Mouse (Mus musculus) liver, embryonic 11.5 days (tissue): ENCODE results near the gene Rtn4. TPM values are rescaled to one million over a fixed set of nuclear protein-coding genes. Genes with fewer than 3 reads are reported as not detected.
"Not testable (repeated sequence)": the region's sequence is repeated elsewhere in the genome, so short reads cannot be mapped to it uniquely, and the experiment has no call there.

Source experiments
- ATAC-seq: fragments of 200-750 bp; cut with Nextera tagmentation; replicated peaks from 2 replicates; pipeline ENCODE4 v1.8.0; 2017; ENCODE audit warnings: moderate number of reproducible peaks, mild to moderate bottlenecking, moderate TSS enrichment, moderate library complexity; ENCODE audit not compliant: low FRiP score
- DNase-seq: peaks from one replicate; pipeline ENCODE4 v3.0.0-alpha.2; 2017; ENCODE audit warnings: low spot score
- H3K27ac ChIP-seq: fragments of 300-500 bp; sonication (generic); 2 replicates; pipeline ENCODE4 v1.5.1; 2014; ENCODE audit warnings: mild to moderate bottlenecking, low read depth, low read length, control low read depth
- H3K27me3 ChIP-seq: fragments of 300-500 bp; sonication (generic); replicated peaks from 2 replicates; pipeline ENCODE4 v1.6.1; 2014; ENCODE audit warnings: low read length, mixed read lengths; ENCODE audit not compliant: control insufficient read depth, insufficient read depth
- H3K36me3 ChIP-seq: fragments of 300-500 bp; sonication (generic); 2 replicates; pipeline ENCODE4 v1.6.1; 2014; ENCODE audit warnings: mild to moderate bottlenecking, low read length, moderate library complexity, mixed read lengths; ENCODE audit not compliant: control insufficient read depth, insufficient read depth
- H3K4me1 ChIP-seq: fragments of 300-500 bp; sonication (generic); replicated peaks from 2 replicates; pipeline ENCODE4 v1.6.1; 2014; ENCODE audit warnings: low read length, mixed read lengths; ENCODE audit not compliant: control insufficient read depth, insufficient read depth
- H3K4me2 ChIP-seq: fragments of 300-500 bp; sonication (generic); 2 replicates; pipeline ENCODE4 v1.6.1; 2014; ENCODE audit warnings: mild to moderate bottlenecking, control low read depth, moderate library complexity
- H3K4me3 ChIP-seq: fragments of 300-500 bp; sonication (generic); 2 replicates; pipeline ENCODE4 v1.5.1; 2014; ENCODE audit warnings: low read depth, low read length, control low read depth
- H3K9ac ChIP-seq: fragments of 300-500 bp; sonication (generic); 2 replicates; pipeline ENCODE4 v1.6.1; 2014; ENCODE audit warnings: low read depth, low read length, control low read depth
- H3K9me3 ChIP-seq: fragments of 300-500 bp; sonication (generic); 2 replicates; pipeline ENCODE4 v1.6.1; 2016; ENCODE audit warnings: low read length, inconsistent platforms, mixed read lengths; ENCODE audit not compliant: control insufficient read depth
- WGBS: fragments of 180-500 bp; shearing (Covaris S2); extraction: QIAGEN DNeasy Blood & Tissue Kit; methylation state at CpG from one replicate; pipeline ENCODE4 v1.1.7; 2014; 5-methylcytosine and 5-hydroxymethylcytosine counted together
- polyA plus RNA-seq: library from polyadenylated mRNA; unstranded; fragments of >200 nt; fragmentation: Nextera tagmentation; extraction: Ambion mirVana; gene quantifications from 2 replicates; pipeline ENCODE4 v1.2.1, GENCODE M21; 2014

Rtn4 gene
- polyA plus RNA-seq, 1 experiment from 2014 or later: 23.4 TPM

DNA sequence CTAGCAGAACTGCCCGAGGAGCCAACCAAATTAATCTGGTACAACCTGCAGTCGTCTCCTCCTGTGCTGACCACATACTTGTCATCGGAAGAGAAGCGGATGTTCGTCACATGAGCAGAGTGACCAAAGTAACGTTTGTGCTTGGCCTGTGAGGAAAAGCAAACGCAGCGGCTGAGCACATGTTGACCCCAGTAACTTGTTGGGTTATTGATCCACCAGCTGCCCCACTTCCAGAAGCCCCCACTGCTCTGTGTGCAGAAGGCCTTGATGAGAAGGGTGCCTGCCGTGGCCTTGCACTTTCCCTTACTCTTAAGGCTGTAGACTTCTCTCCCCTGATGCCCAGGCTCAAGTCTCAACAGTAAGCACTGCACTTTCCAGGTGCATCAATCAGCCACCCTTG, 53.5 kb downstream of the Rtn4 start:
- no peak overlapping the region for H3K27ac ChIP-seq
- WGBS: 85% methylated on average over 9 of the region's 9 CpGs
- no peak for DNase-seq
- peak; percentile 26; the same call in 1 of the 2 replicates for ATAC-seq
- H3K4me1 ChIP-seq: no peaks in the 10 kb centered on the region
- H3K9ac ChIP-seq: no peak overlapping the region
- H3K27me3 ChIP-seq: no peaks in the 10 kb centered on the region
- H3K4me2 ChIP-seq: no peak overlapping the region
- H3K4me3 ChIP-seq: no peak overlapping the region
- peaks cover 10% of the 10 kb centered on the region for H3K36me3 ChIP-seq
- H3K9me3 ChIP-seq: no peaks in the 10 kb centered on the region

DNA sequence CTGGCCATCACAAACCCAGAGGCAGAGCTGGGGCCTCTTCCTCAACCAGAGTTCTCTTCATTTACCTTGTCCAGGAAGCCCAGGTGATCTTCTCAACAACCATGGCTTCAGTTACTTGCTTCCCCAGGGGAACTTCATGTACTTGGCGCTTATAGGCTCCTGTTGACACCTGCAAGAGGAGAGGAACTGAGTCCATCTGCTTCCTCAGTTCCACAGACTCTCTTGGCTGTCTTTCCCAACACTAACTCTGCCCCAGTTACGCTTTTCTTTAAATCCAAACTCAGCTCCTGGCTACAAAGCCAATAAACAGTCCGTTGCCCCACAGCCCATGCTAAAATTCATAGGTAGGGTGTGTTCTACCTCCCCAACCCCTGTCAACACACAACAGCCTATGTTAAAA, 54.6 kb downstream of the Rtn4 start:
- no peak overlapping the region for H3K27ac ChIP-seq
- no peaks in the 10 kb centered on the region for H3K4me1 ChIP-seq
- ATAC-seq (no peak), DNase-seq (no peak)
- H3K4me2 ChIP-seq: no peak overlapping the region
- no peak overlapping the region for H3K9ac ChIP-seq
- no peaks in the 10 kb centered on the region for H3K27me3 ChIP-seq
- no peak overlapping the region for H3K4me3 ChIP-seq
- H3K9me3 ChIP-seq: no peaks in the 10 kb centered on the region
- WGBS: 87% methylated on average over 3 of the region's 3 CpGs
- H3K36me3 ChIP-seq: peaks cover 5% of the 10 kb centered on the region; the same call in 1 of the 2 replicates

DNA sequence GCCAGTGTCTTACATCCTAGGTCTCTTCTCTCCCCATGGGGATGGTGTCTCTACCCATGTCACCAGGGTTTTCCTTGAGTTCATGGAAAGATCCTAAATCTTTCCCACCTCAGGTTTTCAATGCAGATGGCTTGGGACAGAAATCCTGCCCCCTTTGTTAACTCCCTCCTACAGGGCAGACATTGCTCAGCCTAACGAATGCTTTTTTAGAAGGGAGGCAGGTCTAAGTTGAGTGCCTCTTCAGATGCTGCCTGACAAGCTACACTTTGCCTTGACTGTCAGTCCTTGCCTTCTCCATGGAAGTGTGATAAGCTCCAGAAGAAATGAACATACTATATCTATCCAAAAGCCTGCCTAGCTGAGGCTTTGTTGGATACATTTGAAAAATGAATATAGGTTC, 55.1 kb downstream of the Rtn4 start:
- H3K4me2 ChIP-seq: no peak overlapping the region
- DNase-seq: no peak
- H3K4me3 ChIP-seq: no peak overlapping the region
- H3K27ac ChIP-seq: no peak overlapping the region
- no peaks in the 10 kb centered on the region for H3K27me3 ChIP-seq
- H3K9me3 ChIP-seq: no peaks in the 10 kb centered on the region
- 82% methylated on average over 1 of the region's 1 CpGs for WGBS
- no peak overlapping the region for H3K9ac ChIP-seq
- H3K4me1 ChIP-seq: no peaks in the 10 kb centered on the region
- no peak for ATAC-seq
- peaks cover 5% of the 10 kb centered on the region; the same call in 1 of the 2 replicates for H3K36me3 ChIP-seq

DNA sequence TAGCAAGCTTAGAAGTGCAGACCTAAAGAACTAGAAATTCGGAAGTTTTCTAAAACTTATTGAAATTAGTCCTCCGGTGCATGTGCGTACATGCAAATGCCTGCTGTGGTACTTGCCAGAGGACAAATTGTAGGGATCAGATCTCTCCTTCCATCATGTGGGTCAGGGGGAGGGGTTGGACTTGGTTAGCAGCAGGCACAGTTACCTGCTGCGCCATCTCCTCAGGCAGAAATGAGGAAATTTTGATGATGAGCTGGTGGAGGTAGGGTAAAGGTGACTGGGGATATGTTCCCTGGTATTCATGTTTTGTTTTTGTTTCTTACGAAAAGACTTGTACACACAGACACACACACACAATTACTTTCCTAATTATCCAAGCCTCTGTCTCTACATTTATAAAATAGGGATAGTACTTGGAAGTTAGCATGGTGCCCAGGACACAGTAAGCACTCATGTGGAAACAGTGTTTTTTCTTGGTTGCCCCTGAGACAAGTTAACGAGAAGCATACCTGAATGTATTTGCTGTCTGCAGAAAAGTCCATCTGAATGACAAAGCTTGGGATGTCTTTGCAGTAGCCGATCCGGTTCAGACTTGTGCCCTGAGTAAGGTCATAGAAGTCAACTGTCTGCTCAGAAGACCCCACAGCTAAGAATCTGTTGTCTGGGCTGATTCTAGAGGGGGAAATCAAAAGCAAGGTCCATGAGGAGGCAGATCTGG, 56.2 kb downstream of the Rtn4 start:
- no peak overlapping the region for H3K4me3 ChIP-seq
- WGBS: 93% methylated on average over 8 of the region's 8 CpGs
- no peaks in the 10 kb centered on the region for H3K4me1 ChIP-seq
- DNase-seq (no peak), ATAC-seq (no peak)
- no peaks in the 10 kb centered on the region for H3K27me3 ChIP-seq
- peaks cover 3% of the 10 kb centered on the region; the same call in 1 of the 2 replicates for H3K36me3 ChIP-seq
- no peak overlapping the region for H3K9ac ChIP-seq
- no peak overlapping the region for H3K4me2 ChIP-seq
- no peaks in the 10 kb centered on the region for H3K9me3 ChIP-seq
- H3K27ac ChIP-seq: no peak overlapping the region

DNA sequence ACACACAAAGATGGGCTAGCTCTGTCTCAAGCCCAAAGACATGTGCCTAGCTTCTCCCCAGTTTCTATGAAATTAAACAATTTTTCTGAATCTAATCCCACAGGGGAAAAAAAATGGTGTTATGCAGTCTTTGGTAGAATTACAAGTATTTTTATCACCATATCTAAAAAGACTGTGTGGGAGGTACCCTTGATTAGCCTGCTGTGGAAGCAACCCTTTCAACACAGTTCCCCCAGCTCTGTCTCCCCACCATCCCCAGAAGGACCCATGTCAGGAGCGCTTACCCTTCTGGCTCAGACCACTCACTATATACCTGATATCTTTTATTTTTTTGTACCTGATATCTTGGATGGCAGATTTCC, 56.7 kb downstream of the Rtn4 start:
- ATAC-seq (no peak), DNase-seq (no peak)
- no peak overlapping the region for H3K27ac ChIP-seq
- H3K4me2 ChIP-seq: no peak overlapping the region
- H3K36me3 ChIP-seq: peaks cover 3% of the 10 kb centered on the region; the same call in 1 of the 2 replicates
- H3K4me3 ChIP-seq: no peak overlapping the region
- H3K9ac ChIP-seq: no peak overlapping the region
- 92% methylated on average over 1 of the region's 1 CpGs for WGBS
- H3K4me1 ChIP-seq: no peaks in the 10 kb centered on the region
- H3K27me3 ChIP-seq: no peaks in the 10 kb centered on the region
- no peaks in the 10 kb centered on the region for H3K9me3 ChIP-seq

DNA sequence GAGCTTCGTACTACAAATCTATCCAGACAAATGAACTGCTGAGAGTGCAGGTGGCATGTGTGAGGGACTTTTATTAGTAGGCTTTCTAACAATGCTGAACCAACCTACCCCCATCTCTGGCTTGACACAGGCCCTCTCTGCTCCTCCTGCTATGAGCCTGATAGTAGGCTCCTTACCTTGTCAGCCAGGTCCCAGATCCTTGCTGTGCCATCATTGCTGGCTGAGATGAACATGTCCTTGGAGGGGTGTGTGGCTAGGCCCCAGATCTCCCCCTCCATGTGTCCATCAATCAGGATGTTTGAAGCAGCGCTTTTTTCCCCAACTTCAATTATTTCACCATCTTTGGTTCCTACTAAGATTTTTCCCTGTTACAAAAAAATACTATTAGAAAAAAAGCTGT, 58.3 kb downstream of the Rtn4 start:
- Histone ChIP-seq H3K4me2 (no peak overlapping the region), H3K9me3 (no peaks in the 10 kb centered on the region), H3K27ac (no peak overlapping the region), H3K9ac (no peak overlapping the region), H3K4me3 (no peak overlapping the region), H3K36me3 (peaks cover 3% of the 10 kb centered on the region; the same call in 1 of the 2 replicates), H3K27me3 (no peaks in the 10 kb centered on the region), H3K4me1 (no peaks in the 10 kb centered on the region)
- no peak for DNase-seq
- ATAC-seq: no peak
- 88% methylated on average over 2 of the region's 2 CpGs for WGBS

DNA sequence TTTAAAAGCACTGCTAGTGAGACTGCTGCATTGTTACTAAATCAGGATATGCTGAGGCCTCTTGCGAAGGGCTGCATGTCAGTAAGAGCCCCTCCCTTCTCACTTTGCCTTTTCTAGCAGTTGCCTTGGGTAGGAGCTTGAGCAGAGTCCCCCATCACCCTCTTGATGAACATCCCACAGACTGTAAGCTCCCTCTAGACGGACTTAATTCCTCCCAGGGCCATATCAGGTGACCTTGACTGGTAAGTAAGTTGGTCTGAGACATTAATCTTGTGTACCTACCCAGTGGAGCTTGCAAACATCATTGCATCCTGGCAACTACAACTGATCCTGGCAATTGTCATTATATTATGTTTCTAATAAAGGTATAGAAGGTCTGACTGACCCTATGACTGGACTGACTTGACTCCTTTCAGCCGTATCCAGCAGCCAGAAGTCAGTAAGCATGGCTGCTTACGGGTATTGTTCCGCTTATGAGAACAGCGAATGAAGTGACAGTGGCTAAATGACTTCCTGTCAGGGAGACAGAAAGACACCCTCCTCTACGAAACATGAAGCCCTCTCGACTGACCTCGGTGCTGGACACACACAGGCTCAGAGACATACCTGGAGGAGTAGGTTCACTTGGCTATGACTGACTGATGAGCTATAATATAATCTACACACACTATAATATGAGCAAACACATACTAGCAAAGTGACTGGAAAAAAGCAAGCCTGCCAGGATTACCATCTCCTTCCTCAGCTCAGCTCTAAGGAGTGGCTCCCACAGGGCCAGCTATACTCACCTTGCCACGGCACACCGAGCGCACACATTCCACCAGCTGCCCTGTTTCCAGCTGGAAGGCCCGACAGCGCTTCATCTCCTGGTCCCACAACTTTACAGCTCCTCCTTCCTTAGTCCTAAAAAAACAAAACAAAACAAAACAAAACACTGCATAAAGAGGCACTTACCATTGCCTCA, 59.2 kb downstream of the Rtn4 start:
- ATAC-seq (no peak), DNase-seq (no peak)
- Histone ChIP-seq H3K27me3 (no peaks in the 10 kb centered on the region), H3K4me3 (no peak overlapping the region), H3K9ac (no peak overlapping the region), H3K27ac (no peak overlapping the region), H3K4me1 (no peaks in the 10 kb centered on the region), H3K4me2 (no peak overlapping the region), H3K36me3 (peaks cover 3% of the 10 kb centered on the region; the same call in 1 of the 2 replicates), H3K9me3 (no peaks in the 10 kb centered on the region)
- 86% methylated on average over 14 of the region's 14 CpGs for WGBS

DNA sequence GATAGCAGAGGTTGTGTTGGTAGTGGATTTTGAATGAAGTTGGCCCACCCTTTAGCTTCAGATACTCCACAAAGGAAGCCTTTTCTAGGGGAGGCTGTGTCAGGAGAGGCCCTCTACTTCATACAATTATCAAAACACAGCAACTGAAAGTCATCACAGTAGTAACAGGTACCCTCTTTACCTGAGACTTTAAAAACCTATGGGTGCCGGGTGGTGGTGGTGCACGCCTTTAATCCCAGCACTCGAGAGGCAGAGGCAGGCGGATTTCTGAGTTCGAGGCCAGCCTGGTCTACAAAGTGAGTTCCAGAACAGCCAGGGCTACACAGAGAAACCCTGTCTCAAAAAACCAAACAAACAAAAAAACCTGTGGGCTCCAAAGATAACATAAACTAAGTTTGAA, 63.3 kb downstream of the Rtn4 start:
- not testable (repeated sequence) for DNase-seq, H3K27ac ChIP-seq, H3K4me2 ChIP-seq, H3K36me3 ChIP-seq, H3K9me3 ChIP-seq, H3K4me1 ChIP-seq, H3K9ac ChIP-seq, H3K27me3 ChIP-seq, H3K4me3 ChIP-seq, ATAC-seq
- WGBS: 84% methylated on average over 5 of the region's 5 CpGs
